37 mouse cellular contexts compared by ENCODE assay signal in the genomic region with DNA sequence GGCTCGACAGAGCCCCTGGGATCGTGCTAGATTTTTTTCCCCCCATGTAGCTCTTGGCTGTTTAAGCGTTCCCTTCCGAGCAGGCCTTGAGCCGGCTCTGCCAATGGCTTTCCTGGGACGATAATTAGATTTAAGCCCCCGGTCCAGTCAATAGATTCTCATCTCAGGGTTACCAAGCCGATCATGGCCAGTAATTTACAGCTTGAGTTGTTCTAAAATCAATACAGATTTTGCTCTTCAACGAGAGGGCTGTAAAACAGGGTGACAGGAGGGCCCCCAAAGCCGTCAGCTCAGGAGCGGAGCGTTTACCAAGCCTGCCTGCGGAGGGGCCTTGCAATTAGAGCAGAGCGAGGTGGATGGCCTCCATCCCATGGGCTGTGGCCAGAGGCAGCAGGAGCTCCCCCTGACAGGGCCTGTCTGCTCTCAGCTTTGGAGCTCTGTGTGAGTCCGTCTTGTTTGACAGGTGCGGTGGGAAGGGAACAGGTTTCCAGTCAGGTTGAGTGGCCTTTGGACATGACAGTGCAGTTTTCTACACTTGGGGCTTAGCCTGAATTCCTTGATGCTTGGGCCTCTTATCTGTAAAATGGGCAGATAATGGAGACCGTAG. TPM values are rescaled to one million over a fixed set of nuclear protein-coding genes. Genes with fewer than 3 reads are reported as not detected.
A peak's percentile ranks its signal among the peaks of the same experiment; 100 is the strongest.
DNase-seq lines count a peak whose midpoint lies in the region; ATAC-seq and TF ChIP-seq lines count a peak whose summit lies in the region.
"Had no signal": no experiment of that assay in that cellular context is flagged by ENCODE, and none has a peak within 500 bp of the region (broad histone marks: within the 10 kb centered on the region; RNA-seq: fewer than 3 reads in every experiment).

No protein-coding gene starts in this region.

- H3K9ac ChIP-seq in neural tube, embryonic 11.5 days (ENCODE audit: low read length): no peak overlapping the region
- H3K9ac ChIP-seq in neural tube, embryonic 15.5 days (replicated peaks): no peak overlapping the region
- H3K9ac ChIP-seq: embryonic facial prominence, embryonic 12.5 days; heart, embryonic 12.5 days; hindbrain, embryonic 13.5 days; kidney, embryonic 15.5 days; liver, embryonic 14.5 days; neural tube, embryonic 13.5 days; stomach, embryonic 15.5 days had no signal

- H3K27ac ChIP-seq in neural tube, embryonic 11.5 days (ENCODE audit: low read depth, low read length): no peak overlapping the region
- 0 out of 2 replicates have a peak overlapping the region, but pooled peaks have one; percentile 3 for H3K27ac ChIP-seq in neural tube, embryonic 15.5 days (replicated peaks)
- no peak overlapping the region for H3K27ac ChIP-seq in thymus, adult 2 months (ENCODE audit: control insufficient read depth, insufficient read depth, low read length)
- H3K27ac ChIP-seq: embryonic facial prominence, embryonic 12.5 days; kidney, embryonic 15.5 days; liver, embryonic 14.5 days; macrophage; stomach, embryonic 15.5 days had no signal

- peaks cover 8% of the 10 kb centered on the region for H3K4me1 ChIP-seq in neural tube, embryonic 11.5 days (ENCODE audit: control insufficient read depth, insufficient read depth, low read length)
- peaks cover 21% of the 10 kb centered on the region for H3K4me1 ChIP-seq in neural tube, embryonic 15.5 days
- no peaks in the 10 kb centered on the region for H3K4me1 ChIP-seq in thymus, adult 2 months (replicated peaks; ENCODE audit: control insufficient read depth, insufficient read depth, low read length)
- H3K4me1 ChIP-seq: heart, embryonic 12.5 days had no signal

- no peak overlapping the region for H3K4me2 ChIP-seq in neural tube, embryonic 11.5 days (ENCODE audit: low read depth)
- H3K4me2 ChIP-seq in neural tube, embryonic 15.5 days: no peak overlapping the region
- H3K4me2 ChIP-seq: embryonic facial prominence, embryonic 12.5 days; heart, embryonic 12.5 days; hindbrain, embryonic 13.5 days; kidney, embryonic 15.5 days; neural tube, embryonic 13.5 days; stomach, embryonic 15.5 days had no signal

- H3K27me3 ChIP-seq in neural tube, embryonic 11.5 days (ENCODE audit: control insufficient read depth, insufficient read depth, low read length): no peaks in the 10 kb centered on the region
- H3K27me3 ChIP-seq in neural tube, embryonic 15.5 days (replicated peaks): peaks cover 4% of the 10 kb centered on the region
- no peaks in the 10 kb centered on the region for H3K27me3 ChIP-seq in thymus, adult 2 months (ENCODE audit: control insufficient read depth, insufficient read depth, low read length)
- H3K27me3 ChIP-seq: embryonic facial prominence, embryonic 12.5 days had no signal

- DNase-seq in cerebellum, adult 18-20 months: peak; percentile 34 to 37
- no peak for DNase-seq in cerebellum, adult 11 months
- peak; percentile 14 for DNase-seq in neural tube, embryonic 11.5 days (ENCODE audit: low spot score)
- DNase-seq in neural tube, embryonic 10.5 days (ENCODE audit: extremely low spot score, low spot score): no peak
- DNase-seq in gastrocnemius, postnatal 4 days (ENCODE audit: low spot score in 2 of 2): no peak
- DNase-seq in thymus, adult 2 months: no peak
- DNase-seq: adrenal gland, postnatal 25 days; gastrocnemius, postnatal 25 days; heart, adult 18-20 months; heart, postnatal 4 days; kidney, adult 11 months; kidney, postnatal 25 days; liver; lung, adult 2 months; lung, postnatal 10 days; right cerebral cortex, postnatal 25 days; thymus, postnatal 25 days had no signal

- no peak for TF ChIP-seq POLR2A in thymus, adult 2 months (IDR thresholded peaks at IDR 0.05; ENCODE audit: control insufficient read depth, extremely low read depth, insufficient read depth, low read length, poor library complexity)

- H3K4me3 ChIP-seq in neural tube, embryonic 11.5 days (ENCODE audit: low read depth, low read length): no peak overlapping the region
- H3K4me3 ChIP-seq in neural tube, embryonic 15.5 days (replicated peaks): no peak overlapping the region
- H3K4me3 ChIP-seq in thymus, adult 2 months (ENCODE audit: control insufficient read depth, insufficient read depth, low read length): no peak overlapping the region
- H3K4me3 ChIP-seq: embryonic facial prominence, embryonic 12.5 days; heart, embryonic 12.5 days; hindbrain, embryonic 13.5 days; kidney, embryonic 15.5 days; neural tube, embryonic 13.5 days; stomach, embryonic 15.5 days had no signal

- no peak for TF ChIP-seq CTCF in thymus, adult 2 months (IDR thresholded peaks at IDR 0.05; ENCODE audit: borderline replicate concordance, control insufficient read depth, extremely low read depth, insufficient read depth, low read length, poor library complexity)

- ATAC-seq in neural tube, embryonic 11.5 days (ENCODE audit: insufficient read depth, low FRiP score, low TSS enrichment): no peak
- ATAC-seq in neural tube, embryonic 15.5 days (ENCODE audit: low FRiP score): no peak
- ATAC-seq: forebrain, embryonic 14.5 days; midbrain, embryonic 16.5 days had no signal

- H3K36me3 ChIP-seq in neural tube, embryonic 11.5 days (ENCODE audit: control insufficient read depth, insufficient read depth, low read length): no peaks in the 10 kb centered on the region
- H3K36me3 ChIP-seq in neural tube, embryonic 15.5 days: no peaks in the 10 kb centered on the region
- no peaks in the 10 kb centered on the region for H3K36me3 ChIP-seq in thymus, adult 2 months (ENCODE audit: control insufficient read depth, insufficient read depth, low read length)
- H3K36me3 ChIP-seq: embryonic facial prominence, embryonic 12.5 days; heart, embryonic 12.5 days; hindbrain, embryonic 13.5 days; kidney, embryonic 15.5 days; neural tube, embryonic 13.5 days; stomach, embryonic 15.5 days had no signal

- WGBS in neural tube, embryonic 11.5 days: 77% methylated on average over 17 of the region's 17 CpGs
- 68% methylated on average over 17 of the region's 17 CpGs for WGBS in neural tube, embryonic 15.5 days
- 89% methylated on average over 17 of the region's 17 CpGs for WGBS in thymus, adult 2 months

- H3K9me3 ChIP-seq in neural tube, embryonic 11.5 days (ENCODE audit: control insufficient read depth, low read length): no peaks in the 10 kb centered on the region
- H3K9me3 ChIP-seq in neural tube, embryonic 15.5 days (replicated peaks): no peaks in the 10 kb centered on the region
- H3K9me3 ChIP-seq: embryonic facial prominence, embryonic 12.5 days; heart, embryonic 12.5 days; hindbrain, embryonic 13.5 days; kidney, embryonic 15.5 days; neural tube, embryonic 13.5 days; stomach, embryonic 15.5 days had no signal

RNA-seq across cellular contexts. Expression of a gene that starts 12.3 kb away (rescaled TPM):
- polyA plus RNA-seq in neural tube, embryonic 11.5 days (2014; fragmentation: Nextera tagmentation; extraction: Ambion mirVana): not detected in 2 replicates
- polyA plus RNA-seq in neural tube, embryonic 15.5 days (2015; fragmentation: Nextera tagmentation; extraction: Ambion mirVana): not detected in 2 replicates
- not detected for total RNA-seq in gastrocnemius, postnatal 4 days (2021)
- not detected in 2 replicates for polyA plus RNA-seq in thymus, adult 2 months (2012; rRNA removed)
- total RNA-seq: adrenal gland, adult 18-20 months; adrenal gland, postnatal 25 days; gastrocnemius, postnatal 25 days; heart, adult 18-20 months; heart, postnatal 4 days; layer of hippocampus, adult 18-20 months; layer of hippocampus, postnatal 10 days; left cerebral cortex, adult 18-20 months; left cerebral cortex, postnatal 14 days; MEL had no signal
- polyA plus RNA-seq: brain, embryonic 14.5 days; embryonic facial prominence, embryonic 12.5 days; forebrain, embryonic 14.5 days; heart, embryonic 12.5 days; heart, postnatal 0 days; hindbrain, embryonic 13.5 days; kidney, embryonic 15.5 days; limb, embryonic 11.5 days; liver, embryonic 14.5 days; lung, adult 2 months; macrophage; midbrain, embryonic 16.5 days; neural tube, embryonic 13.5 days; stomach, embryonic 15.5 days had no signal

RNA-seq across cellular contexts. Expression of a gene that starts 58.8 kb away (rescaled TPM):
- polyA plus RNA-seq in neural tube, embryonic 11.5 days (2014; fragmentation: Nextera tagmentation; extraction: Ambion mirVana): 8.5 and 10.7 TPM in 2 replicates
- polyA plus RNA-seq in neural tube, embryonic 15.5 days (2015; fragmentation: Nextera tagmentation; extraction: Ambion mirVana): 16.8 and 20.0 TPM in 2 replicates
- 1 to 10 TPM in 1 of 2 experiments, under 1 TPM in 1; 0.75 to 1.3 TPM for total RNA-seq in gastrocnemius, postnatal 4 days (2021)
- 0.71 and 1.0 TPM in 2 replicates for polyA plus RNA-seq in thymus, adult 2 months (2012; rRNA removed)
- total RNA-seq: MEL had no signal
- polyA plus RNA-seq: macrophage had no signal

Comparison
In these comparisons a context has a peak if more than half of its experiments do, and no peak if none do; other contexts are left out.
1. DNase-seq: peak in cerebellum, adult 18-20 months (2 of 2) and neural tube, embryonic 11.5 days (single experiment); none in cerebellum, adult 11 months (single experiment), neural tube, embryonic 10.5 days (single experiment), gastrocnemius, postnatal 4 days (0 of 2) and thymus, adult 2 months (single experiment).